Mouse (Mus musculus) WW6 (cell line): ENCODE measurements around the gene Camkk2.

Experiments used
- DNase-seq: peaks from one replicate; pipeline ENCODE4 v3.0.0-alpha.2; 2013; ENCODE audit warnings: low read depth, low spot score

The Camkk2 gene

GRCm38 (mm10) chr5:122700109-122700836 lies 78.9 kb downstream of the Camkk2 start:
- DNase-seq = no peak

GRCm38 (mm10) chr5:122698701-122699060 lies 80.5 kb downstream of the Camkk2 start:
- no peak for DNase-seq

- DNase-seq = no peak
Observed at GRCm38 (mm10) chr5:122698041-122698700, 81.0 kb downstream of the Camkk2 start.

- no peak for DNase-seq
Observed at GRCm38 (mm10) chr5:122695516-122695915, 83.7 kb downstream of the Camkk2 start.

DNA sequence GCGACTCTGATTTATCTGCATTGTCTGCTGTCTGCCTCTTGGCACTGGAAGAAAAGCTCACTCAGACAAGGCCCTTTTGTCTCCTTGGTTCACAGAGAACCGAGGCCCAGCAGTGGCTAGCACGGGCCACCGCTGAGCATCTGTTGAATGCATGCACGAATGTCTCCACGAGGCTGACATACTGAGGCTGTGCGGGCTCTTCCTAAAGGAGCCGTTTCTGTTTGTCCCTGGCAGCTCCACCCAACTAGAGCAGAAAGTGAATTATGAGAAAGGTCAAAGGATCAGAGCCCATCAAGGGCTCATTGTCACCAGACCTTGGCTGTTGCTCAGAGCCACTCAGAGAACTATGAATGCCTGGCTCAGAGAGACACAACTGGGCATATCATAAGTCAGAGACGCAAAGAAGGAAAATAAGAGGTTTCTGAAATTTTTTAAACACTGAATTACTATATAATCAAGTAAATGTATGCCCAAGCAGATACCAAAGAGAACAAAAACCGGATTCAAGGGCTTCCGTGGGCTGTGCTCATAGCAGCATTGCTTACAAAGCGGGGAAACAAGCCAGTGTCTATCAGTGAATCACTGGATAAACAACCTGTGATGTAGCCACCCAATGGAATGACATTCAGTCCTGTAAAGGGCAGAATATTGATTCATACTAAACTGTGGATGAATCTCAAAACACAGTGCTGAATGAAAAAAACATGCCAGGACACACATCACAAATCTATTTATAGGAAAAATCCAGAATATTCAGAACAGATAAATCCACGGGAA lies 85.6 kb downstream of the Camkk2 start:
- no peak for DNase-seq

- DNase-seq = no peak
Observed at GRCm38 (mm10) chr5:122690486-122690885, 88.7 kb downstream of the Camkk2 start.

- DNase-seq = no peak
Observed at GRCm38 (mm10) chr5:122689153-122689552, 90.1 kb downstream of the Camkk2 start.

- DNase-seq = no peak
Observed at GRCm38 (mm10) chr5:122687391-122687790, 91.8 kb downstream of the Camkk2 start.

GRCm38 (mm10) chr5:122683926-122684325 lies 95.3 kb downstream of the Camkk2 start:
- DNase-seq = no peak

DNA sequence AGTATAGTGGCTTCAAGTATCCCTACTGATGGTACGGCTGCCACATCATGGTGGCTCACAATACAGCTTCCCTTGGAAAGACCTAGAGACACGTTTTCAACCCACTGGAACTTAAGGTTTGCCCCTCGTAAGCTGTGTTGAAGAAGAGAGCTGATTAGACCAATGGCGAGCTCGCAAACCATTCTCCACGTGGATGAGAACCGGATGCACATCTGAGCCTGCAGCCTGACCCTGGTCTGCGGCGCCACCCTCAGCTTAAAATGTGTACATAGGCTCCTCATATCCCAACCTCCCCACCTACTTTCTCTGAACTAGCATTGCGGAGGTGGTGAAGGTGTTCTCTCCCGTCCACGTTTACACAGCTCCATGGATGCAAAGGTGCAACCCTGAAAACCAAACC lies 97.9 kb downstream of the Camkk2 start:
- DNase-seq = no peak
